Mouse (Mus musculus) midbrain, embryonic 16.5 days (tissue): Measurements from ENCODE around the gene Aym1. TPM values are rescaled to one million over a fixed set of nuclear protein-coding genes. Genes with fewer than 3 reads are reported as not detected.

Experiments used
- ATAC-seq: fragments of 200-750 bp; cut with Nextera tagmentation; 2 replicates; pipeline ENCODE4 v1.8.0; 2017; ENCODE audit warnings: moderate TSS enrichment
- H3K27ac ChIP-seq: fragments of 300-500 bp; sonication (generic); 2 replicates; pipeline ENCODE4 v1.5.1; 2014; ENCODE audit warnings: mild to moderate bottlenecking, low read length, mixed read lengths
- H3K27me3 ChIP-seq: fragments of 300-500 bp; sonication (generic); 2 replicates; pipeline ENCODE4 v1.6.1; 2014; ENCODE audit warnings: low read depth, low read length, mixed read lengths; ENCODE audit not compliant: control insufficient read depth, insufficient read depth
- H3K36me3 ChIP-seq: fragments of 300-500 bp; sonication (generic); 2 replicates; pipeline ENCODE4 v1.6.1; 2014; ENCODE audit warnings: mild to moderate bottlenecking, low read length, moderate library complexity, mixed read lengths; ENCODE audit not compliant: control insufficient read depth, insufficient read depth
- H3K4me1 ChIP-seq: fragments of 300-500 bp; sonication (generic); 2 replicates; pipeline ENCODE4 v1.6.1; 2014; ENCODE audit warnings: mild to moderate bottlenecking, low read length, mixed read lengths; ENCODE audit not compliant: control insufficient read depth, insufficient read depth
- H3K4me2 ChIP-seq: fragments of 300-500 bp; sonication (generic); 2 replicates; pipeline ENCODE4 v1.6.1; 2014; ENCODE audit warnings: mild to moderate bottlenecking, low read length, mixed read lengths
- H3K4me3 ChIP-seq: fragments of 300-500 bp; sonication (generic); 2 replicates; pipeline ENCODE4 v1.5.1; 2014; ENCODE audit warnings: low read depth, mild to moderate bottlenecking, low read length, moderate library complexity, mixed read lengths
- H3K9ac ChIP-seq: fragments of 300-500 bp; sonication (generic); 2 replicates; pipeline ENCODE4 v1.6.1; 2014; ENCODE audit warnings: low read depth, low read length, mixed read lengths
- H3K9me3 ChIP-seq: fragments of 300-500 bp; sonication (generic); replicated peaks from 2 replicates; pipeline ENCODE4 v1.6.1; 2014; ENCODE audit warnings: mild to moderate bottlenecking, low read length, mixed read lengths; ENCODE audit not compliant: control insufficient read depth, poor library complexity, severe bottlenecking
- WGBS: fragments of 180-500 bp; shearing (Covaris S2); extraction: QIAGEN DNeasy Blood & Tissue Kit; methylation state at CpG from one replicate; pipeline ENCODE4 v1.1.7; 2014; 5-methylcytosine and 5-hydroxymethylcytosine counted together
- polyA plus RNA-seq: library from polyadenylated mRNA; unstranded; fragments of >200 nt; fragmentation: Nextera tagmentation; extraction: Ambion mirVana; gene quantifications from 2 replicates; pipeline ENCODE4 v1.2.1, GENCODE M21; 2015

Aym1 gene
- polyA plus RNA-seq, 1 experiment from 2014 or later, result not detected

DNA sequence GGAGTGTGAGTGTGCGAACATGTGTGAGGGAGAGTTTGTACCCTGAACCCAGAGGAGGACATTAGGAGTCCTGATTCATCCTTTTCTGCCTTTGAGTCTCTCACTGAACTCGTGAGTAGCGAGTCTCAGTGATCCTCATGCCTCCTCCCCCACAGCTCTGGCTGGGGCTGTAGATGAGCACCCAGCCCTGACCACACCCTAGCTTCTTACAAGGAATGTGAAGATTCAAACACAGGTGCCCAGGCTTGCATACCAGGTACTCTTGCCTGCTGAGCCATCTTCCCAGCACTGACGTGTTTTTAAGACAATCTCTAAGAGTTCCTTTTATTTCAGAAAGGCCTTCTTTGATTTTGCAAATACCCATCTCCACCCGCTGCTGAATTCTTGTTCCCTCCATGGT is 22.3 kb downstream of the Aym1 start:
- H3K4me1 ChIP-seq, result no peaks in the 10 kb centered on the region
- H3K27me3 ChIP-seq, result no peaks in the 10 kb centered on the region
- no peaks in the 10 kb centered on the region; the same call in 1 of the 2 replicates for H3K9me3 ChIP-seq
- no peak for ATAC-seq
- H3K36me3 ChIP-seq, result no peaks in the 10 kb centered on the region
- no peak overlapping the region for H3K27ac ChIP-seq
- no peak overlapping the region for H3K9ac ChIP-seq
- H3K4me2 ChIP-seq, result no peak overlapping the region
- 72% methylated on average over 5 of the region's 5 CpGs for WGBS
- H3K4me3 ChIP-seq, result no peak overlapping the region

DNA sequence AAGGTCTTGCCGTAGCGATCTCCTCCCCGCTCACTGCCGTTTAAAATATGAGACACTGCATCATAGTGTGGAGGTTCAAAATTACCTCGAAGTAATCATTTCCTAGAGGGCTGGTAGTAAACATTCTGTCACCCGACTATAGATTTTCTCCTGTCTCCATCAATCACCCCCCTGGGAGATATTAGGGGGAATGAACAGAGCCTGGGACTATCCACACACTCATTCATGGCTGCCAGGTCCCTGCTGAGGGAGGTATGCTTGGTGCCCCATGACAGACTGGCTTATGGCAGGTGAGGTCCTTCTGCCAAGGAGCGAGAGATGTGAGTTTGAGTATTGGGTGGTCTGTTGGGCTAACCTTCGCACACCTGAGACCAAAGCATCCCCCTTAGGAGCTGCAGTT is 23.5 kb downstream of the Aym1 start:
- WGBS, result 87% methylated on average over 8 of the region's 8 CpGs
- no peak overlapping the region for H3K4me3 ChIP-seq
- H3K9me3 ChIP-seq, result no peaks in the 10 kb centered on the region; the same call in 1 of the 2 replicates
- H3K4me1 ChIP-seq, result no peaks in the 10 kb centered on the region
- no peak overlapping the region for H3K4me2 ChIP-seq
- ATAC-seq, result no peak
- H3K27me3 ChIP-seq, result no peaks in the 10 kb centered on the region
- H3K36me3 ChIP-seq, result no peaks in the 10 kb centered on the region
- H3K9ac ChIP-seq, result no peak overlapping the region
- H3K27ac ChIP-seq, result no peak overlapping the region

DNA sequence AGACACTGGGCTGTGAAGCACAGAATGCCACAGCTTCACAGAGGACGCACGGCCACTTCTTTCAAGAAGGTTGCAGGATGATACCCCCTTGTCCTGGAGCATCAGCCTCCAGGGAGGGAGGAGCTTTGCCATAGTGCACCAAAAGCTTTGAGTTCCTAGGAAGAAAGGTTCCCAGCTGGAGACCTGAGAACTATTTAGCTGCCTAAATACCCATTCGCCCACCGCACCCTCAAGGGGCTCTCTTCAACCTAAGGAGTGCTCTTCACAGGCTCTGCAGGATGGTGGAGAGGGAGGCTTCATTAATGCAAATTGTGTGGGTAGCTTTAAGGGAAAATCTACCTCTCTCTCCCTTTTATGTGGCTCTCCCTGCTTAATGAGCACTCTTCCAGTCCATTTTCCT is 25.5 kb downstream of the Aym1 start:
- WGBS, result 25% methylated on average over 4 of the region's 4 CpGs
- no peak for ATAC-seq
- Histone ChIP-seq H3K4me1 (no peaks in the 10 kb centered on the region), H3K4me2 (no peak overlapping the region), H3K36me3 (no peaks in the 10 kb centered on the region), H3K9me3 (no peaks in the 10 kb centered on the region; the same call in 1 of the 2 replicates), H3K27me3 (no peaks in the 10 kb centered on the region), H3K27ac (peak overlapping the region; percentile 56; the same call in 1 of the 2 replicates), H3K4me3 (no peak overlapping the region), H3K9ac (no peak overlapping the region)

DNA sequence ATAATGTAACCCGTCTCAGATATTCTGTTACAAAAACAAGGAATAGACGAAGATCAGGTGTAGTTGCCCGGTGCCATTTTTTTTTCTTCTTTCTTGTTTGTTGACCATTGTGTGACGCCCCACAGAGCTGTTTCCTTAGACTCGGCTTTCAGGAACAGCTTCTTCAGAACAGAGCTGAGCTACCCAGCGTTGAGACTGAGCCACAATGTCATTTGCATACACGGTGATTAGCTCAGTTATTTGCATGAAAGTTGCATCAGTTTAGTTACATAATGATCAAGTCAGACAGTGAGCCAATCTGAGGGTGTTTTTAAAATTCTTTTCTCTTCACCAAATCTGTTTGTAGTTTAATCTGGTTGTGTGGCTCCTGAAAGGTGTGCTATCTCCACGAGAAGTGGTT is 36.7 kb downstream of the Aym1 start:
- Histone ChIP-seq H3K4me3 (no peak overlapping the region), H3K9ac (no peak overlapping the region), H3K4me2 (no peak overlapping the region), H3K27me3 (no peaks in the 10 kb centered on the region), H3K36me3 (no peaks in the 10 kb centered on the region), H3K4me1 (peaks cover 4% of the 10 kb centered on the region; the same call in 1 of the 2 replicates), H3K9me3 (no peaks in the 10 kb centered on the region), H3K27ac (no peak overlapping the region)
- 59% methylated on average over 8 of the region's 8 CpGs for WGBS
- no peak for ATAC-seq

DNA sequence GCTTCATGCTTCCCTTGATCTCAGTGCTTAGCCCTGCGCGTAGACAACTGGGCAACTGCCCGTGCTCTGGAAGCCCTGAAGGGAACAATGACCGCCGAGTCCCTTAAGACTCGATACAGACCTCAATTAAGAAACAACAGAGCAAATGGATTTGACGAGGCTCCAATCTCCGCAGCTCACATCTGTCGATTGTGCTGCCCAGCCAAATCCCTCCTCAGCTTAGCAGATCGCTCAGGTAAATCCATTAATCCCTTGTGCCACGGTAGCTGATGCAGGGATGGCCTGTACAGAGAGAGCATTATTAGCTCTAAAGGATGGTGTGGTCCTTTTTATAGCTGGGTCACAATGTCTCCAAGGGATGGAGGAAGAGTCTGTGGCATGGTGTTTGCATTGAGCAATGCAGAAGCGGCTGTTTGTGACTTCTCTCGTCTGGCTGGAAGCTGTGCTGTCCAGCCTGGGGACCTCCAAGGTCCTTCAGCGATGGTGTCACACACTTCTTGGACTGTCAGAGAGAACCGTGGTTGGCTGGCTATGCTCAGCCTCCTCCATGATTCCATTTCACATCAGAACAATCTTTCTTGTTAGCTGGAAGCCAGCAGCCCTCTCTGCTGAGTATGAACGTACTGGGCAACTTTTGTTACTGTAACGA is 39.3 kb downstream of the Aym1 start:
- Histone ChIP-seq H3K4me2 (no peak overlapping the region), H3K9ac (no peak overlapping the region), H3K27me3 (no peaks in the 10 kb centered on the region), H3K27ac (no peak overlapping the region), H3K4me1 (peaks cover 4% of the 10 kb centered on the region; the same call in 1 of the 2 replicates), H3K9me3 (no peaks in the 10 kb centered on the region; the same call in 1 of the 2 replicates), H3K36me3 (no peaks in the 10 kb centered on the region), H3K4me3 (no peak overlapping the region)
- WGBS, result 41% methylated on average over 17 of the region's 17 CpGs
- no peak for ATAC-seq

DNA sequence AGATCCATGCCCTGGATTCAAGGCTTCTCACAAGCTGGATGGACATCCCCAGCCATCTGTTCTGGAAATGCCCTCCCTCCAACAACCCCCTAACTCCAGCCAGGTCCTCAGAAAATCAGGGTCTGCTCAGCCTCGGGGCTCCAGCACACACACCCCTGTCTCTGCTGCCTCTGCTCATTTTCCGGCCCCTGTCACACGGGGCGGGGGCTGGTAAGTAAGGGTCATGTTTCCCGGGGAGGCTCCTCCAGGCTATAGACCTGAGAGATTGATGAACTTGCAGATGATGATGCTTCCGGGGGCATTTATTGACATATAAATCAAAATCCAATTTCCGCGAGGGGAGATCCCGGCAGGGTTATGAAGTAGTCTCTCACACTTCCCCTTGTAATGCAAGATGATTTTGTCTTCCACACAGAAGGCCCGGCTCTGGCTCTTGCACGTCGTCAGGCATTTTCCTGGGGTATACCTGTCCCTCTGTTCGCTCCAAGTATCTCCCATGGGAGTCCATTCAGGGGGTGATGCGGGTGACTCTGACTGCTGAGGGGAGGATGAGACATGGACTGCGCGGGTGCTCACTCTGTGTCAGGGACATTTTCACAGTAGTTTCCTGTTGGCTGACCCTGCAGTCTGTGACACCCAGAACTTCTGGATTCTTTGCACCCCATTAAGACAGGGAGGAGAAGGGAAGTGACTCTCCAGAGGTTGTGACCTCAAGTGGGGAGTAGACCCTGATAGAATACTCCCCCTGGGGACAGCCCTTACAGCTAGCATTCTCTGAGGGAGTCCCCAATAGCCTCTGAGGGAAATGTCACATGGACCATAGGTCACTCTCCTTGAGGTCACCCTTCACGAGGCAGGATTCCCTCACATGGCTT is 40.6 kb downstream of the Aym1 start:
- no peak overlapping the region for H3K27ac ChIP-seq
- H3K9ac ChIP-seq, result no peak overlapping the region
- WGBS, result 82% methylated on average over 17 of the region's 17 CpGs
- no peak overlapping the region for H3K4me2 ChIP-seq
- no peaks in the 10 kb centered on the region for H3K27me3 ChIP-seq
- no peak overlapping the region for H3K4me3 ChIP-seq
- no peaks in the 10 kb centered on the region; the same call in 1 of the 2 replicates for H3K9me3 ChIP-seq
- H3K4me1 ChIP-seq, result peaks cover 4% of the 10 kb centered on the region; the same call in 1 of the 2 replicates
- ATAC-seq, result no peak
- H3K36me3 ChIP-seq, result no peaks in the 10 kb centered on the region

DNA sequence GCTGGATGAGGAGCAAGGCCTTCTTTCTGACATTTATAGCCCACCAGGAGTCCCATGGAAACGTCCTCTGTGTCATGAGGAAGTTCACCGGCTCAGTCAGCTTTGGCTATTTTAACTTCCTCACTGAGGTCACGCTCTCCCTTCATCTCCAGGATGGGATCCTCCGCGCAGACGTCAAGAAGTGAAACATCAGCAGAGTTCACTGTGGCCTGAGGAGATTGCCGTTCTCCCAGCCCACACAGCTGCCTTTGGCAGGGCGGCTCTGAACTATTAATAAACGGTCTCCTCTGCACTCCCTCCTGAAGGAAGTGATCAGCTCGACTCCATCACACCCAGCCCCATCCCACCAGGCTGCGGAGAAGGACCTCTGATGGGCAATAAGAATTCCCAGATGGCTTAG is 45.6 kb downstream of the Aym1 start:
- Histone ChIP-seq H3K9me3 (no peaks in the 10 kb centered on the region; the same call in 1 of the 2 replicates), H3K4me3 (no peak overlapping the region)
- 72% methylated on average over 11 of the region's 11 CpGs for WGBS

DNA sequence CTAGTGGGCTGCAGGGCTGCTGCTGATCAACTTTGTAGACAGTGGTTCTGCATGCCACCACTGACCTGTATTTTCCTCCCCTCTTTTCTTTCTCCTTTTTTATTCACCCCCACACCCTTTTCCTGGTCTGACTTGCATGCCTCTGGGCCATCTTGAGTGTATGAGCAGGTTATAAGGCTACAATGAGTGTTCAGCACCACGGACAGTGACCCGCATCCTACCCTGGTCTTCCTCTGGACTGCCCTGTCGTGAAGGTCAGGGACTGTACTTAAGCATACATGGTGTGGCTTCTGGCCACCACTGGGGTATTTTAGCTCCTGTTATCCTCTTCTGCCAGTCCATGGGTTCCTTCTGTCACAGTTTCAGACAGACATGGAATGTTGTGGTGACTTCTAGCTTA is 50.3 kb downstream of the Aym1 start:
- Histone ChIP-seq H3K9ac (no peak overlapping the region), H3K4me1 (peaks cover 23% of the 10 kb centered on the region), H3K27ac (no peak overlapping the region), H3K36me3 (no peaks in the 10 kb centered on the region), H3K4me2 (no peak overlapping the region), H3K9me3 (no peaks in the 10 kb centered on the region), H3K27me3 (no peaks in the 10 kb centered on the region), H3K4me3 (no peak overlapping the region)
- WGBS, result 4% methylated on average over 3 of the region's 3 CpGs
- no peak for ATAC-seq

More for the DNA sequence above, 45.6 kb downstream of the Aym1 start:
- no peak for ATAC-seq
- Histone ChIP-seq H3K27me3 (no peaks in the 10 kb centered on the region), H3K4me2 (no peak overlapping the region), H3K27ac (no peak overlapping the region), H3K4me1 (peaks cover 4% of the 10 kb centered on the region; the same call in 1 of the 2 replicates), H3K9ac (no peak overlapping the region), H3K36me3 (no peaks in the 10 kb centered on the region)
